Mouse (Mus musculus) left cerebral cortex, adult 18-20 months (tissue): Measurements from ENCODE around the gene Tlx1. TPM values are rescaled to one million over a fixed set of nuclear protein-coding genes. Genes with fewer than 3 reads are reported as not detected.

ENCODE experiments used
- DNase-seq, 2 experiments: peaks; one replicate each; pipeline ENCODE4 v3.0.0; 2021 to 2022; ENCODE audit warnings: low spot score in 2 of 2, mixed read lengths in 1 of 2
- long read RNA-seq, 2 experiments: library from polyadenylated mRNA; stranded (forward); transcript quantifications; one replicate each; pipeline ENCODE4 v2.0.0; 2021
- total RNA-seq, 2 experiments: library from RNA; stranded (reverse); gene quantifications; 2 replicates each; pipeline ENCODE4 v1.2.3; 2021

Gene Tlx1
- not detected for total RNA-seq
- long read RNA-seq, experiment 1, result 0 reads
- long read RNA-seq, experiment 2, result 0 reads

DNA sequence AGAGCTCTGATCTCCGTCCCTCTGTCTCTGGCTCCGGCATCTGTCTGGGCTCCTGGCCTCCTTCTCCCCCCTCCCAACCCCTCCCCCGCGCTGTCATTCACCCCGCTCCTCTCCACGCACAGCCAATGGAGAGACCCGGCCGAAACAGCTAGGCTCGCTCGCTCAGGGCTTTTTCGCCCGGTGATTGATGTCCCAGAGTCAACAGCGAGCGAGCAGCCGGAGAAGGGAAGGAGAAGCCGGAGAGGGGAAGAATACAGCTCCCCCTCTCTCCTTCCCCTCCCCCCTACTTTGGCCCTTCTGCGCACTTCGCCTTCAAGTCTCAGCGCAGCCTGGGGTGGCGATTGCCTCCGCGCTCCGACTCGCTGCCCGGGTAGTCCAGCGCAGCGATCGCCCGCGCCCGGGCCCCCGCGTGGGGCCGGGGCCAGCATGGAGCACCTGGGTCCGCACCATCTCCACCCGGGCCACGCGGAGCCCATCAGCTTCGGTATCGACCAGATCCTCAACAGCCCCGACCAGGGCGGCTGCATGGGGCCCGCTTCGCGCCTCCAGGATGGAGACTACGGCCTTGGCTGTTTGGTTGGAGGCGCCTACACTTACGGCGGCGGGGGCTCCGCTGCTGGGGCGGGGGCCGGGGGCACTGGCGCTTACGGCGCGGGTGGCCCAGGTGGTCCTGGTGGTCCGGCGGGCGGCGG lies at the start of gene Tlx1:
Tlx1 (plus strand) TSS at position 191 of the 692 bp plus-strand sequence.
- no peak for DNase-seq

DNA sequence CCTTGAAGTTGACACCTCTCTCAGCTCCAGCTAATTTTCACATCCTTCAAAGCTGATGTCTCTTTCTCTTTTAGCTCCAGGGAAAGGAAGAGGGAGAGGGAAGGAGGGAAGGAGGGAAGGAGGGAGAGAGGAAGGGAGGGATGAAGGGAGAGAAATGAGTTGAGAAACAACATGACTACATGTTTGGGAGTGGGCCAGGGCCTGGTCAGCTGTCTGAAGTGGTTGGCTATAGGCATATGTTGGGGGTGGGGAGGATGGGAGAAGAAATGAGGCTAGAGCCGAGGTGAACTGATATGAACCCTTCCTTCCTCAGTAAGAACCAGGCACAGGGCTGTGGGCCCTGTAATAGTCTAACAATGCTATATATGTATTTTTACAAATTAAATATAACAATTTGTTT lies 44.9 kb upstream of the Tlx1 start:
- DNase-seq, result no peak

- no peak for DNase-seq
Observed at GRCm38 (mm10) chr19:45106689-45107088, 43.8 kb upstream of the Tlx1 start.

DNA sequence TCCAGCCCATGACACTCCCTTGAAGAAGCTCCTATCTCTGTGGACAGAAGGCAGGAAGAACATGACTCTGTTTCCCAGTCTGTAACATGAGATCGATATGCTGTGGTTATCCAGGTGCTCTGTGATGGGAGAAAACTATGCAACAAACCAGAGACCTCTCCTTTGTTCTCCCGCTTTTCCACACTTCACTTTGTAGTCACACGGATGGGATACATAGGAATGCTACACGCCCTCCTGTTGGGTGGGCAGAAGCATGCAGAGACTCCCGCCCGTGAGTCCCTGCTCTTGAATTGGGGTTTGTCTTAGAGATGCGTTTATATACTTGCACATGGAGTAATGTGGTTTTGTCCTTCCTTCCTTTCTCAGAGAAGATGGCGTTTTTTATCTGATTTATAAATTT lies 39.8 kb upstream of the Tlx1 start:
- no peak for DNase-seq

- DNase-seq, result no peak
Observed at GRCm38 (mm10) chr19:45112444-45112843, 38.0 kb upstream of the Tlx1 start.

DNA sequence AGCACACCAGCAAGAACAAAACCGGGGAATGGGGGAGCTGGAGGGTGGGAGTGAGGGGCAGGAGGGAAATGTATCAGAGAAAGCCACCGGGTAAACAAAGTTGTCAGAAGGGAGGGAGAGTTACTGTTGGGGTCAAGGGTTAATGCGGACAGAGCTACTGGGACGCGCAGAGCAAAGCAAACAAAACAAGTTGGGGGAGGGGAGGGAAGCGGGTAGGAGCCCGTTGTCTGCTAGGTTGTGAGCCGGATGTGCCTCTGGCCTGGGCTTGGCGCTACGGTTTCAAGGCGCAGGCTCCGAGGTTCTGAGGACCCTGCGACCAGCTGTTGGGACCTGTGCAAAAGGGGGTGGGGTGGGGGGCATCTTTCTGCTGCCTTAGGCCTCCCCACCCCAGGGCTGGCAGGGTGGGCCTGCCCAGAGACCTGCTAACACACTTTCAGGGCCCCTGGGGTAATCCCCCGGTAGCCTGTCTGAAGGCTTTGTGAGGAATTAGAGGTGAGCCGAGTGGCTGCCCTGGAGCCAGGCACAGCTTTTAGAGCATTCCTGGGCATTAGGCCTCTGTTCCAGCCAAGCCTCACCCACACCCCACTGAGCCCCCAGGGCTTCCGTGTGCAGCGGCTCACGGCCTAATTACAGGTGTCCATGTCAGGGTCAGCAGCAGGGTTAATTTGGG lies 36.6 kb upstream of the Tlx1 start:
- no peak for DNase-seq

DNA sequence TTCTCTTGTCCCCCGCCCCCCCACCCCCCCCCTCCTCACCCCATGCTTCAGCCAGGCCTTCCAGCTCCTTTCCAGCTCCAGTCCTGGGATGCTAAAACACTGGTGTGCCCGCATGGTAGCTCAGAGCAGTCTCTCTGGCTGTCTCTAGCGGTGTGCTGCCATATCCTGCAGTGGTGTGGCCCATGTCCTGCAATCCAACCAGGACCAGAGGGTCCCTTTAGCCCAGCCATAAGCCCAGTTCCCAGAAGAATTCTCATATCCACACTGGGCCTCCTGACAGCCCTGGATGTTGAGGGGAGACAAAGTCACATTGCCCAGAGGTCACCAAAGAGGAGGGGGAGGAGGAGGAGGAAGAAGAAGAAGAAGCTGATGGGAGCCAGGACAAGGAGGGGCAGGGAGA lies 35.7 kb upstream of the Tlx1 start:
- no peak for DNase-seq

- peak; percentile 34 to 57 for DNase-seq
Observed at GRCm38 (mm10) chr19:45116798-45117197, 33.7 kb upstream of the Tlx1 start.

DNA sequence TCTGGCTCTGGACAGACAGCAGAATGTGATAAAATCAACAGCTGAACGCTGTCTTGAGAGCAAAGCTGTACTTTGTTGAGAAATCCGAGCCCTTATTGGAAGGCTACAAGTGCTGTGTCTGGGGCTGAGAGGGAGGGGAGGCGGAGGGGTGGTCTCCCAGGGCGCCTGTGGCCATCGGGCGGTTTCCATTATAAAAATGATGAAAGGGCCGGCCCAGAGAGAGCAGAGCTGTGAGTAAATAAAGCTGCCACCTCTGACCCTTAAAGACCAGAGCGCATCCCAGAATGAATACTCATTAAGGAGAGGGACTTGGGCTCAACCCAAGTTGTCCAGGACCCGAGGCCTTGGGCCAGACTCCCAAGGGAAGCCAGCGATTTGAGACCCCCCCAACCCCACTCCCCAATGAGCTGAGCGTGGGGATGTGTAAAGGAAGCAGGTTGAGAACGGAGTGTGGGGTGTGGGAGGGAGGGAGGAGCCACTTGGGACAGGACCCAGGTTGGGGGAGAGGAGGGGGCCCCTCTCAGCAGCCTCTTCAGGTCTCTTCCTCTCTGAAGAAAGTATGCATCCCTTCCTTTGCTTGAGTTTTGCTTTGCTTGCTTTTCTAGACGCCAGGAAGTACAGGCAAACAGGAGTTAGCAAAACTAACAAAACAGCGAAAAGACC lies 18.4 kb upstream of the Tlx1 start:
- no peak for DNase-seq

DNA sequence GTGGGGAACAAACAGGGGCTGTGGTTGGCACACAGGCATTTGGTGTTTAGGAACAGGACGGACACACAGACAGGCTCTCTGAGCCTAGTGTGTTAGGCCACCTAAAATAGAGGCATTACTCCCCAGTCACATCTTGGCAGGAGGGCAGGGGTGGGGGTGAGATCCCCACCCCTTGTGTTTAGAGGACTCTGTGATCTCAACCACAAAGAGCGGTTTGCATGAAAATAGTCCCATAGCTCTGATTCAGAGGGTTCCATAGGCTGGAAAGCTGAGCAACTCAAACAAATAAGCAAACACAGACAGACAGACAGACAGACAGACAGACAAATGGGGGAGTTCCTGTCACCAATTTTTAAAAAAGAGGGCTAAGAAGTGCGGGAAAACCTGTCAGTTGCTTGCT lies 7.9 kb upstream of the Tlx1 start:
- no peak for DNase-seq

GRCm38 (mm10) chr19:45143214-45143895 lies 7.1 kb upstream of the Tlx1 start:
- no peak for DNase-seq

- DNase-seq, result no peak
Observed at GRCm38 (mm10) chr19:45147071-45147470, 3.4 kb upstream of the Tlx1 start.

- DNase-seq, result no peak
Observed at GRCm38 (mm10) chr19:45151361-45152182, 1.1 kb downstream of the Tlx1 start.

DNA sequence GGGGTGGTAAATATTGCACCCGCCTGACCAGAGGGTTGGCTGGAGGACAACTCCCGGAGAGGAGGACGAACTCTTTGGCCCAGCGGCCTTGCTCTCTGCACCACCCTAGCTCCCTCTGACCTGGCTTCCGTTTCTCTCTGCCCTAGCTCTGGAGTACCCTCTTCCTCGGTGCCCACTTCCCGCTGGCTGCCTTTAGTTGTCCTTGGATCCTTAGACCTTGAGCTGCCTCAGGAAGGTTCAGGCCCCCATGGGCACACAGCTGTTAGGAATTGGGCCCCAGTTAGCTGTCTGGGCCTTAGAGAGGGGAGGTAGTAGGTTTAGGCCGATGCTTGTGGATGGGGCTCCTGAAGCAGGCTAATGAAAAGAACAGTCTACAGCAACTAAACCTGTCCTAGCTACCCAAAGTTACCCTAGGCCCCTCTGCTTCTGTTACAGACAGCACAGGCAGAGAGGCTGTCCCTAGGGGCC lies 1.7 kb downstream of the Tlx1 start:
- no peak for DNase-seq

GRCm38 (mm10) chr19:45153311-45154058 lies 3.0 kb downstream of the Tlx1 start:
- no peak for DNase-seq

GRCm38 (mm10) chr19:45154059-45154386 lies 3.5 kb downstream of the Tlx1 start:
- no peak for DNase-seq

GRCm38 (mm10) chr19:45154521-45154920 lies 4.0 kb downstream of the Tlx1 start:
- no peak for DNase-seq

- no peak for DNase-seq
Observed at GRCm38 (mm10) chr19:45155141-45155790, 4.8 kb downstream of the Tlx1 start.

DNA sequence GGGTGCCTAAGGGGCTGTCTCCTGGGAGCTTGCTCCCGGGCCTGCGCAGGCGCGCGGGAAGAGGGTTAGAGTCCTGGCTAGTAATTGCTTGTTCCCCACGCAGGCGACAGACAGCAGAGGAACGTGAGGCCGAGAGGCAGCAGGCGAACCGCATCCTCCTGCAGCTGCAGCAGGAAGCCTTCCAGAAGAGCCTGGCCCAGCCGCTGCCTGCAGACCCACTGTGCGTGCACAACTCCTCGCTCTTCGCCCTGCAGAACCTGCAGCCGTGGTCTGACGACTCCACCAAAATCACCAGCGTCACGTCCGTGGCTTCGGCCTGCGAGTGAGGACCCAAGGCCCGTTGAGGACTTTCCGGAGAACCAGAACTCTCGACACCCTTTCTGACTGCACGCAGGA lies 5.3 kb downstream of the Tlx1 start:
- no peak for DNase-seq

DNA sequence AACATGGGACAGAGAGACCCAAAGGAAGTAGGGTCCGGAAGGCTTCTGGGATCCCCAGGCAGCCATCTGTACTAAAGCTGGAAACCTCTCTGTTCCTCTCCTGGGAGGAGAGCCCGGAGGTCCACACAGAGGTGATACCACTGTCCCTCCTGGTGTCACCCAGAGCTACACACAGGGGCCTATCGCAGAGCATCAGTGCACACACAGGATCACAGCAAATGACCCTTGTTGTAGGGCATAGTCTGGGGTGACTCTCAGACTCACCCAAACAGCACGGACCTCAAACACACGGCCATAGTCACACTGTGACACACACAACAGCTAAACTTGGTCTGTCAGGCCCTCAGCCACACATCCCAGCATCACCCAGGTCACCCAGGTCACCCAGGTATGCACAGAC lies 5.9 kb downstream of the Tlx1 start:
- DNase-seq, result no peak
